Mouse (Mus musculus) hindbrain, embryonic 12.5 days (tissue): ENCODE measurements around the gene Degs2. TPM values are rescaled to one million over a fixed set of nuclear protein-coding genes. Genes with fewer than 3 reads are reported as not detected.

Source experiments
- ATAC-seq: fragments of 200-750 bp; cut with Nextera tagmentation; 2 replicates; pipeline ENCODE4 v1.8.0; 2017; ENCODE audit warnings: moderate TSS enrichment; ENCODE audit not compliant: low FRiP score
- H3K27ac ChIP-seq: fragments of 300-500 bp; sonication (generic); 2 replicates; pipeline ENCODE4 v1.5.1; 2016; ENCODE audit warnings: mild to moderate bottlenecking
- H3K27me3 ChIP-seq: fragments of 300-500 bp; sonication (generic); 2 replicates; pipeline ENCODE4 v1.6.1; 2016; ENCODE audit warnings: mild to moderate bottlenecking
- H3K36me3 ChIP-seq: fragments of 300-500 bp; sonication (generic); 2 replicates; pipeline ENCODE4 v1.6.1; 2016; ENCODE audit warnings: mild to moderate bottlenecking
- H3K4me1 ChIP-seq: fragments of 300-500 bp; sonication (generic); 2 replicates; pipeline ENCODE4 v1.6.1; 2016
- H3K4me2 ChIP-seq: fragments of 300-500 bp; sonication (generic); replicated peaks from 2 replicates; pipeline ENCODE4 v1.6.1; 2016; ENCODE audit warnings: mild to moderate bottlenecking
- H3K4me3 ChIP-seq: fragments of 300-500 bp; sonication (generic); 2 replicates; pipeline ENCODE4 v1.5.1; 2016; ENCODE audit warnings: mild to moderate bottlenecking
- H3K9ac ChIP-seq: fragments of 300-500 bp; sonication (generic); 2 replicates; pipeline ENCODE4 v1.6.1; 2016; ENCODE audit warnings: mild to moderate bottlenecking, moderate library complexity
- H3K9me3 ChIP-seq: fragments of 300-500 bp; sonication (generic); replicated peaks from 2 replicates; pipeline ENCODE4 v1.6.1; 2016; ENCODE audit warnings: mild to moderate bottlenecking
- WGBS: fragments of 180-500 bp; shearing (Covaris S2); methylation state at CpG from one replicate; pipeline ENCODE4 v1.1.7; 2016; 5-methylcytosine and 5-hydroxymethylcytosine counted together
- microRNA counts: library from miRNA; unstranded; fragments of <30 nt; microRNA quantifications from one replicate; lab custom pipeline; 2017
- microRNA-seq: library from miRNA; unstranded; fragments of <30 nt; microRNA quantifications from one replicate; pipeline ENCODE4, GENCODE M21; 2017
- polyA plus RNA-seq: library from polyadenylated mRNA; unstranded; fragments of >200 nt; fragmentation: Nextera tagmentation; extraction: Ambion mirVana; gene quantifications from 2 replicates; pipeline ENCODE4 v1.2.1, GENCODE M21; 2016

Gene Degs2
- polyA plus RNA-seq, 1 experiment from 2014 or later: 2.2 TPM

GRCm38 (mm10) chr12:108637440-108637839, 64.7 kb downstream of the Degs2 start:
- no peaks in the 10 kb centered on the region for H3K9me3 ChIP-seq
- H3K4me1 ChIP-seq: no peaks in the 10 kb centered on the region
- no peak overlapping the region for H3K9ac ChIP-seq
- H3K4me2 ChIP-seq: no peak overlapping the region
- WGBS: 83% methylated on average over 5 of the region's 5 CpGs
- no peaks in the 10 kb centered on the region for H3K27me3 ChIP-seq
- no peak for ATAC-seq
- H3K4me3 ChIP-seq: no peak overlapping the region
- 0 out of 2 replicates have a peak overlapping the region, but pooled peaks have one; percentile 17 for H3K27ac ChIP-seq
- H3K36me3 ChIP-seq: peaks cover 7% of the 10 kb centered on the region

DNA sequence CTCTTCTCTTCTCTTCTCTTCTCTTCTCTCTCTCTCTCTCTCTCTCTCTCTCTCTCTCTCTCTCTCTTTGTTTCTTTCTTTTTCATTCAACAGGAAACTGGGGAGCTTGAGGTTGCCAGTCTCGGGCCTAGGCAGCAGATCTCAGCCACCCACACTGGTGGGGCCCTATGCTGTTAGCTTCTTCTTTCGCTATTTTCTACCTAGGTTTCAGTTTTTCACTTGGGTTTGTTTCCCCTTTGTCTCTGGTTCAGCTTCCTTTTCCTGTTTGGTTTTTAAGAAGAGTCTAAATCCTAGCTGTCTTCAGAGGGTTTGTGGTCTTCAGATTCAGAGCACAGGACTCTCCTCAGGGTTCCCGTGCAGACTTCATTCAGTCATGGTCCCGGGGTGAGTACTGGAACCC, 66.6 kb downstream of the Degs2 start:
- Histone ChIP-seq H3K4me1 (no peaks in the 10 kb centered on the region), H3K4me2 (no peak overlapping the region), H3K9me3 (no peaks in the 10 kb centered on the region), H3K9ac (no peak overlapping the region), H3K4me3 (no peak overlapping the region), H3K27me3 (no peaks in the 10 kb centered on the region), H3K27ac (no peak overlapping the region), H3K36me3 (peaks cover 8% of the 10 kb centered on the region)
- WGBS: 84% methylated on average over 4 of the region's 4 CpGs
- no peak for ATAC-seq

DNA sequence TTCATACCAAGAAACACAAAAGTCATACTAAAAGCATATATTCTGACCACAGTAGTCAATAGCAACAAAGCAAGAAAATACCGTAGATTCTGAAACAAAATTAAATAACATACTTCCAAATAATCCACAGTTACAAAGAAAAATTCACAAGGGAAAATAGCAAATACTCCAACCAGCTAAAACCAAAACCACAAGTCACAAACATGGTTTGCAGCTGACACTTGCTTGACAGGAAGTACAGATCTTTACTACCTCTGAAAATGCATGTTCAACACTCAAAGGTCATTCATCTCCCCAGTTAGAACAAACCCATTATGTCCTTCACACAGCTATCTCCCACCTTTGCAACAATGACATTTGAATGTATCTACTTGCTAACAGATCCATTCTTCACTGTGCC, 68.1 kb downstream of the Degs2 start:
- no peak overlapping the region for H3K27ac ChIP-seq
- 97% methylated on average over 1 of the region's 1 CpGs for WGBS
- no peak for ATAC-seq
- no peak overlapping the region for H3K9ac ChIP-seq
- no peaks in the 10 kb centered on the region for H3K4me1 ChIP-seq
- H3K4me2 ChIP-seq: no peak overlapping the region
- no peaks in the 10 kb centered on the region for H3K27me3 ChIP-seq
- H3K4me3 ChIP-seq: no peak overlapping the region
- H3K36me3 ChIP-seq: peaks cover 8% of the 10 kb centered on the region
- H3K9me3 ChIP-seq: no peaks in the 10 kb centered on the region

- Histone ChIP-seq H3K4me1 (no peaks in the 10 kb centered on the region), H3K27ac (no peak overlapping the region), H3K9ac (no peak overlapping the region), H3K36me3 (peaks cover 8% of the 10 kb centered on the region), H3K4me2 (no peak overlapping the region), H3K27me3 (no peaks in the 10 kb centered on the region), H3K9me3 (no peaks in the 10 kb centered on the region), H3K4me3 (no peak overlapping the region)
- no peak for ATAC-seq
Observed at GRCm38 (mm10) chr12:108632501-108632900, 69.6 kb downstream of the Degs2 start.

- no peak overlapping the region for H3K9ac ChIP-seq
- no peak overlapping the region for H3K4me3 ChIP-seq
- peaks cover 8% of the 10 kb centered on the region for H3K36me3 ChIP-seq
- no peak for ATAC-seq
- H3K4me1 ChIP-seq: no peaks in the 10 kb centered on the region
- WGBS: 92% methylated on average over 6 of the region's 6 CpGs
- H3K9me3 ChIP-seq: no peaks in the 10 kb centered on the region
- H3K4me2 ChIP-seq: no peak overlapping the region
- H3K27me3 ChIP-seq: no peaks in the 10 kb centered on the region
- H3K27ac ChIP-seq: no peak overlapping the region
Observed at GRCm38 (mm10) chr12:108630741-108631688, 71.1 kb downstream of the Degs2 start.

DNA sequence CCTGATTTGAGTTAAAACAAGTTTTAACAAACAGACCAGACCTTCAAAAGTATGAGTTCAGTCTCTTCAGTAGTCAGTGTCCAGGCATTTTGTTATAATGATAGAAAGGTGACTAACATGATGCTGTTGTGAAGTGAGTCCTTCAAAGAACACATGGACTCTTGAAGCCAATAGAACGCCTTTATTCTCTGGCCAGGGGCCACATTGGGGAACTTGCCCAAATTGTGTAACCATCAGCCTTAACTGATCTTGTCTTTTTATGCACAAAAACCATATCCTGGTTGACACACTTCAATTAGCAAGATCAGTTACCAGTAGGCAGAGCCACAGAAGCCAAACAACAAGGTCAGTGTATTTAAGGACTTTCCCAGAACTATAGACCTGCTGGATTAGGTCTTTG, 72.6 kb downstream of the Degs2 start:
- Histone ChIP-seq H3K27ac (no peak overlapping the region), H3K9me3 (no peaks in the 10 kb centered on the region), H3K36me3 (peaks cover 8% of the 10 kb centered on the region), H3K27me3 (no peaks in the 10 kb centered on the region), H3K4me2 (no peak overlapping the region), H3K4me1 (0 out of 2 replicates have a peak, but pooled peaks cover 9% of the 10 kb centered on the region), H3K9ac (no peak overlapping the region), H3K4me3 (no peak overlapping the region)
- no peak for ATAC-seq
- 93% methylated on average over 1 of the region's 1 CpGs for WGBS

MicroRNA genes within 50 kb of the gene (microRNA counts, 519-probe panel; counts per million panel counts)
- 4,938 counts per million, percentile 91 among the panel's probes with 10 or more counts for microRNA mmu-miR-342-3p (lab: Ali Mortazavi, UCI)
- microRNA mmu-miR-342-5p (lab: Ali Mortazavi, UCI): 470 counts per million, percentile 58 among the panel's probes with 10 or more counts

Small RNAs within 50 kb of the gene (microRNA-seq; reads per million reads assigned to microRNA genes)
- not detected for gene Gm23872
- gene Mir342: 9,669 reads per million, percentile 94 among the genes with 10 or more reads in this experiment

Other genes with a start within 250 kb of the Degs2 start
- 134 and 147 TPM in 2 replicates for gene Evl, start 147.6 kb downstream of the Degs2 start, polyA plus RNA-seq
- gene Yy1, start 90.7 kb upstream of the Degs2 start, polyA plus RNA-seq: 16.2 and 18.3 TPM in 2 replicates
- gene Slc25a29, start 133.6 kb upstream of the Degs2 start, polyA plus RNA-seq: 13.7 and 15.1 TPM in 2 replicates
- gene Slc25a47, start 133.7 kb upstream of the Degs2 start, polyA plus RNA-seq: 10.3 and 11.1 TPM in 2 replicates
- gene Wdr25, start 191.3 kb upstream of the Degs2 start, polyA plus RNA-seq: 8.1 and 9.7 TPM in 2 replicates
- 111 and 113 TPM in 2 replicates for gene Wars, start 191.9 kb upstream of the Degs2 start, polyA plus RNA-seq